Mouse (Mus musculus): ENCODE data around the gene Prrx2.

DNA sequence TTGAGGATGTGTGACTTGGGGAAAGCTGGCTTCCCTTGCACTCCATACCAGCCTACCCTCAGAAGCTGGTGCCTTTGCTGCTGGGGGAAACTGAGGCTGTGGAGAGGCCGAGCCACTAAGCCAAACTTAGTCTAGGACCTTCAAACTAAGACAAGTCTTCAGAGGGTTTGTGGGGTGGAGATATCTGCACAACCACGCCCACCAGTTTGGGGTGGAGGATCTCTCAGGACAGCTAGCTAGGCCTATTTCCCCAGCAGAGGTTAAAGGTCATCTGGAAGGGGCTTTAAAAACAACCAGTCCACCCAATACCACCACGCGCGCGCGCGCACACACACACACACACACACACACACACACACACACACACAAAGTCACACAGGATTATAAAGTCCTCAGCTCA lies 11.5 kb downstream of the Prrx2 start:
- TF ChIP-seq POLR2A (IDR thresholded peaks at IDR 0.05; ENCODE audit: low read depth, low read length): no peak
- TF ChIP-seq CTCF (IDR thresholded peaks at IDR 0.05; ENCODE audit: extremely low read depth, insufficient read length, insufficient replicate concordance, low read depth, low read length): no peak

Data from small intestine, adult 2 months (tissue).